Mouse (Mus musculus): ENCODE results near the gene Ccdc183. TPM values are rescaled to one million over a fixed set of nuclear protein-coding genes. Genes with fewer than 3 reads are reported as not detected.
A peak's percentile ranks its signal among the peaks of the same experiment; 100 is the strongest.

Gene Ccdc183
- polyA plus RNA-seq, 1 experiment from 2014 or later, result 0.27 TPM

- H3K27me3 ChIP-seq, result no peaks in the 10 kb centered on the region
- H3K4me2 ChIP-seq, result no peak overlapping the region
- H3K36me3 ChIP-seq, result peaks cover 77% of the 10 kb centered on the region
- H3K4me3 ChIP-seq, result no peak overlapping the region
- WGBS, result 92% methylated on average over 2 of the region's 2 CpGs
- no peak for ATAC-seq (ENCODE audit: low FRiP score, low read depth)
- H3K4me1 ChIP-seq (replicated peaks), result no peaks in the 10 kb centered on the region
- H3K27ac ChIP-seq (replicated peaks), result no peak overlapping the region
- no peak overlapping the region for H3K9ac ChIP-seq
- no peaks in the 10 kb centered on the region for H3K9me3 ChIP-seq
These were observed 17.4 kb downstream of the Ccdc183 start for GRCm38 (mm10) chr2:25600037-25600436.

GRCm38 (mm10) chr2:25598749-25599148 is 18.7 kb downstream of the Ccdc183 start:
- H3K4me1 ChIP-seq (replicated peaks), result no peaks in the 10 kb centered on the region
- ATAC-seq (ENCODE audit: low FRiP score, low read depth), result no peak
- H3K4me3 ChIP-seq, result no peak overlapping the region
- H3K4me2 ChIP-seq, result no peak overlapping the region
- no peak overlapping the region for H3K9ac ChIP-seq
- 97% methylated on average over 1 of the region's 1 CpGs for WGBS
- H3K27ac ChIP-seq (replicated peaks), result no peak overlapping the region
- no peaks in the 10 kb centered on the region for H3K27me3 ChIP-seq
- no peaks in the 10 kb centered on the region for H3K9me3 ChIP-seq
- peaks cover 84% of the 10 kb centered on the region for H3K36me3 ChIP-seq

- H3K27ac ChIP-seq (replicated peaks), result no peak overlapping the region
- H3K36me3 ChIP-seq, result peaks cover 94% of the 10 kb centered on the region
- no peaks in the 10 kb centered on the region for H3K9me3 ChIP-seq
- no peaks in the 10 kb centered on the region for H3K4me1 ChIP-seq (replicated peaks)
- 93% methylated on average over 5 of the region's 5 CpGs for WGBS
- H3K9ac ChIP-seq, result no peak overlapping the region
- H3K4me2 ChIP-seq, result no peak overlapping the region
- H3K27me3 ChIP-seq, result no peaks in the 10 kb centered on the region
- no peak overlapping the region for H3K4me3 ChIP-seq
- ATAC-seq (ENCODE audit: low FRiP score, low read depth), result no peak
These were observed 20.5 kb downstream of the Ccdc183 start for GRCm38 (mm10) chr2:25596765-25597510.

DNA sequence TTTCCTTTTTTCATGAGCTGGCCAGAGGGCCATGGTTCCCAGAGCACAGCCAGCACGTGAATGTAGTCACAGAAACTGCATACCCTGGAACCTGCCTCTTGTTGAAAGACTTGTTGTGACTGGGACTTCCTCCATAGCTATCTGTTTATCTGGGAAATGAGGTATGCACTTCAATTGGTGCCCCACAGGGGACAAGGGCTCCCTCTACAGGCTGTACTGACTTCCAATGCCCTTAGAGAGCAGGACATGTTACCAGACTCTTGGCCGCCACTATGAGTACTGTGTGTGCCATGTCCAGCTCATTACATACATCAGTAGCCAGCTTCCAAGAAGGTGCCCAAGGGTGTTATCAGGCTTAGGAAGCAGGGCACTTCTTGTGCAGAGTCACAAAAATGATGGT is 25.6 kb downstream of the Ccdc183 start:
- Histone ChIP-seq H3K4me3 (no peak overlapping the region), H3K4me2 (no peak overlapping the region), H3K4me1 (replicated peaks) (no peaks in the 10 kb centered on the region), H3K27me3 (no peaks in the 10 kb centered on the region), H3K9me3 (no peaks in the 10 kb centered on the region), H3K36me3 (peaks cover 65% of the 10 kb centered on the region), H3K27ac (replicated peaks) (no peak overlapping the region), H3K9ac (no peak overlapping the region)
- 74% methylated on average over 2 of the region's 2 CpGs for WGBS
- no peak for ATAC-seq (ENCODE audit: low FRiP score, low read depth)

DNA sequence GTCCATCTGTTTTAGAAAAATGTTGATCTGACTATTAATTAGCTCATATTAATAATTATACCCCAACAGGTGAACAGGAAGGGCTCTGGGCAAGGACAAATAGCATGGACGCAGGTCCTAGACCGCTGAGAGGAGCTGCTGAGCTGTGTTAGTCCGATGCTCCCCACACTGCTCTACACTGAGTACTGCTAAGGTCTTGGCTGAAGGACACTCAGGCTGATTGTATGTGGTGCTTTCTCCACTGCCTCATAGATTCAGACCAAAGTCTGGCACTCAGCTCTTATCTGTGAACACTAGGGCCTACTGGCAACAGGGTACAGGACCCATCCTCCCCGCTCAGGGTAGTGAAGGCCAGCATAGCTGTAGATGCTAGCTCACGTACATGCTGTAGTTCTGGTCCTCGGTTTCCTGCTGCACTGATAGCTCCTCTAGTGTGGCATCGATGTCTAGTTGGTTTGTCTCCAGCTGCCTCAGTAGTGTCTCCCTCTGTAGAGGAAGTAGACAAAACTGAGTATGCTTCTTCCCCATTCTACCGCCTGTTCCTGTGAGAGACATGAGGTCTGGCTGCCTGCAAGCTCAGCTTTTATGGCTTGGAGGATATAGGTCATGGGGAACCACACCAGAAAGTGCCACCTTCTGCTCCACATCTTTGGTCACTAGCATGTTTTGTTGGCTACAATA is 29.1 kb downstream of the Ccdc183 start:
- ATAC-seq (ENCODE audit: low FRiP score, low read depth), result no peak
- H3K27me3 ChIP-seq, result no peaks in the 10 kb centered on the region
- H3K9me3 ChIP-seq, result no peaks in the 10 kb centered on the region
- H3K27ac ChIP-seq (replicated peaks), result no peak overlapping the region
- H3K4me2 ChIP-seq, result no peak overlapping the region
- H3K4me3 ChIP-seq, result no peak overlapping the region
- WGBS, result 91% methylated on average over 8 of the region's 8 CpGs
- peaks cover 59% of the 10 kb centered on the region for H3K36me3 ChIP-seq
- H3K4me1 ChIP-seq (replicated peaks), result peaks cover 4% of the 10 kb centered on the region
- no peak overlapping the region for H3K9ac ChIP-seq

DNA sequence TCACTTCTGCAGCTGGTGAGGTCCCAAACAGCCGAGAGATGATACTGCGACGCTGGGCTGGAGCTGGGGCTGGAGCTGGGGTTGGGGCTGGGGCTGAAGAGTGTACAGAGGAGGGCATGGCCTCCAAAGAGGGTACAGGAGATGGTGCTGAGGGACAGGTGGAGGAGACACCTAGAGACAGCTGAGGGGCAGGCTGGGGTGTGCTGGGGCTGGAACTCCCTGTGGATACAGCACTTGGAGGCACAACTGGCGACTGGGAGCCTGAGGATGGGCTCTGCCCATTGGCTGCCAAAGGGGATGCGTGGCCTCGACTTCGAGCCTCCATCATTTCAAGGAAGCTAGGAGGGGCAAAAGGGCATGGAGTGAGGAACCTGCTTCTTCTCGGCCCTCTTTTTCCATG is 30.2 kb downstream of the Ccdc183 start:
- no peaks in the 10 kb centered on the region for H3K9me3 ChIP-seq
- H3K27ac ChIP-seq (replicated peaks), result no peak overlapping the region
- 89% methylated on average over 8 of the region's 8 CpGs for WGBS
- H3K4me1 ChIP-seq (replicated peaks), result peaks cover 15% of the 10 kb centered on the region
- no peak overlapping the region for H3K9ac ChIP-seq
- no peak for ATAC-seq (ENCODE audit: low FRiP score, low read depth)
- no peaks in the 10 kb centered on the region for H3K27me3 ChIP-seq
- peaks cover 49% of the 10 kb centered on the region for H3K36me3 ChIP-seq
- no peak overlapping the region for H3K4me3 ChIP-seq
- H3K4me2 ChIP-seq, result no peak overlapping the region

DNA sequence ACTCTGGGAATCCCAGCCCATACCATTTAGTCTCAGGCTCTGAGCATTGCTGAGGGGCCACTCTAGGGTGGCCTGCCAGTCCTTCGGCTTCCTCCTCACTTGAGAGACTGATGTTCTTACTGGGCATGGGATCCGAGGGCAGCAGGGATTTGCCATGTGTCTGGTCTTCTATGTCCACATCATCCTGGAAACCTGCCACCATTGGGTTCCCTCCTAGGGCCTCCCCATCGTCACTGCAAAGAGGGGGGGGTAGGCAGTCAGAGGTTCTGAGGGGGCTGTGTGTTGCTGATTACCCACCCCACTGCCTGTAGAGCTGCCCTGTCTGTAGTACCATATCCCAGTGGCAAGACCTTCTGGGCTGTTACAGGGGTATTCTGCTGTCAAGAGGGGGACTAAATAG is 31.9 kb downstream of the Ccdc183 start:
- H3K4me1 ChIP-seq (replicated peaks), result peaks cover 31% of the 10 kb centered on the region
- no peak overlapping the region for H3K9ac ChIP-seq
- H3K27ac ChIP-seq (replicated peaks), result no peak overlapping the region
- H3K4me2 ChIP-seq, result no peak overlapping the region
- H3K4me3 ChIP-seq, result no peak overlapping the region
- WGBS, result 88% methylated on average over 3 of the region's 3 CpGs
- no peak for ATAC-seq (ENCODE audit: low FRiP score, low read depth)
- peaks cover 33% of the 10 kb centered on the region for H3K36me3 ChIP-seq
- peaks cover 4% of the 10 kb centered on the region for H3K27me3 ChIP-seq
- H3K9me3 ChIP-seq, result no peaks in the 10 kb centered on the region

GRCm38 (mm10) chr2:25584856-25585255 is 32.6 kb downstream of the Ccdc183 start:
- no peak overlapping the region for H3K4me3 ChIP-seq
- H3K27me3 ChIP-seq, result peaks cover 12% of the 10 kb centered on the region
- WGBS, result 79% methylated on average over 4 of the region's 4 CpGs
- no peak overlapping the region for H3K4me2 ChIP-seq
- no peak overlapping the region for H3K27ac ChIP-seq (replicated peaks)
- ATAC-seq (ENCODE audit: low FRiP score, low read depth), result no peak
- no peaks in the 10 kb centered on the region for H3K9me3 ChIP-seq
- H3K36me3 ChIP-seq, result peaks cover 27% of the 10 kb centered on the region
- no peak overlapping the region for H3K9ac ChIP-seq
- peaks cover 38% of the 10 kb centered on the region for H3K4me1 ChIP-seq (replicated peaks)

GRCm38 (mm10) chr2:25584152-25584551 is 33.3 kb downstream of the Ccdc183 start:
- Histone ChIP-seq H3K9ac (no peak overlapping the region), H3K4me2 (no peak overlapping the region), H3K36me3 (peaks cover 25% of the 10 kb centered on the region), H3K27ac (replicated peaks) (no peak overlapping the region), H3K4me3 (no peak overlapping the region), H3K27me3 (peaks cover 19% of the 10 kb centered on the region), H3K4me1 (replicated peaks) (peaks cover 45% of the 10 kb centered on the region), H3K9me3 (no peaks in the 10 kb centered on the region)
- 96% methylated on average over 3 of the region's 3 CpGs for WGBS
- ATAC-seq (ENCODE audit: low FRiP score, low read depth), result no peak

DNA sequence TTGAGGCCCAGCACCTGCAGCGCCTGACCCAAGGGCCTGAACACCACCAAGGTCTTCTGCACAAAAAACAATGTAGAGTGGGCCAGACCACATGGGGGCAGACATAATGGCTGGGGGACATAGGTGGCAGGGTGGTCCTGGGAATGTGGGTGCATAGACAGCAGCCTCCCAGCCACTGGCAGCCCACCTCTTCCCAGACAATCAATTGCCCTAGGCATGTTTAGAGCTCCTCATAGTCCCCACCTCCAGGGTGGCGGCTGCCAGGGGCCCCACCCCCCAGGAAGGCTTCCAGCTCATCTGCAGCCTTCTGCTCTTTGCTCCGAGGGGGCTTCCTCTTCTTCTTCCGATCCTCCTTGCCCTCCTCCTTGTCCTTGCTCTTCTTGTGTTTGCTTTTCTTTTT is 33.9 kb downstream of the Ccdc183 start:
- peak overlapping the region; percentile 34; the same call in 1 of the 2 replicates for H3K27ac ChIP-seq (replicated peaks)
- H3K4me3 ChIP-seq, result no peak overlapping the region
- no peaks in the 10 kb centered on the region for H3K9me3 ChIP-seq
- peaks cover 51% of the 10 kb centered on the region for H3K4me1 ChIP-seq (replicated peaks)
- no peak overlapping the region for H3K9ac ChIP-seq
- 68% methylated on average over 4 of the region's 4 CpGs for WGBS
- H3K27me3 ChIP-seq, result peaks cover 24% of the 10 kb centered on the region
- ATAC-seq (ENCODE audit: low FRiP score, low read depth), result no peak
- no peak overlapping the region for H3K4me2 ChIP-seq
- peaks cover 25% of the 10 kb centered on the region for H3K36me3 ChIP-seq

- Histone ChIP-seq H3K9ac (no peak overlapping the region), H3K27me3 (peaks cover 29% of the 10 kb centered on the region), H3K4me3 (no peak overlapping the region), H3K4me1 (replicated peaks) (peaks cover 56% of the 10 kb centered on the region), H3K9me3 (no peaks in the 10 kb centered on the region), H3K27ac (replicated peaks) (peak overlapping the region; percentile 34), H3K4me2 (no peak overlapping the region), H3K36me3 (peaks cover 25% of the 10 kb centered on the region)
- WGBS, result 67% methylated on average over 6 of the region's 6 CpGs
- no peak for ATAC-seq (ENCODE audit: low FRiP score, low read depth)
These were observed 34.4 kb downstream of the Ccdc183 start for GRCm38 (mm10) chr2:25583120-25583481.

DNA sequence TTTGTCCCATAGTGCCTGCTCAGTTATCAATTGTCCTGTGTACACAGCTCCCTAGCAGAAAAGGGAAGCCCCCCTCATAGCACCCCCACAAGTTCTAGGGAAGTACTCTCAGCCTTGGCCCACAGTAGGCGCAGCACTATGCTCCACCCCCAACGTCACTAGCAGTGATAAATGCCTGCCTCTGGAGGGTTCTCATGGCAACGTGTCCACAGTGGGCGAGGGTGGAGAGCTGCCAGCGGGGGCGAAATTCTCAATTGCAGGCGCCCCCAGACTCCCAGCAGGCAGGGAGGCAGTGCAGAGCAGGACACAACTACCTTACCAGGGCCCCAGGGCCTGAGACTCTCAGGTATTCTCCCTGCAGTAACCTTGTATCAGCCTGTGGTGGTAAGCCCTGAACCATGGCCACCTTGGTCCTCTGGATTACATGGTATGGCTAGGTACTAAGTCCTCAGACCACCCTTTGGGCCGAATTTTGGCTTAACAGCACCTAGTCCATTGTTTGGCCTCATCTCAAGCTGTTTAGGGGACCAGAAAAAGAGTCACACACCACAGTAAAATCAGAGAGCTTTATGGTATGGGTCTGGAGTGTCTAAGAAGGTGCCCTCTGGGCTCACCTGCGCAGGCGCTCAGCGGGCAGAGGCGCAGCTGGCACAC is 34.9 kb downstream of the Ccdc183 start:
- peak; percentile 55 for ATAC-seq (ENCODE audit: low FRiP score, low read depth)
- no peak overlapping the region for H3K9ac ChIP-seq

More for the DNA sequence above, 34.9 kb downstream of the Ccdc183 start:
- Histone ChIP-seq H3K36me3 (peaks cover 25% of the 10 kb centered on the region), H3K4me3 (no peak overlapping the region), H3K27ac (replicated peaks) (peak overlapping the region; percentile 34), H3K9me3 (no peaks in the 10 kb centered on the region), H3K4me2 (no peak overlapping the region), H3K4me1 (replicated peaks) (peaks cover 61% of the 10 kb centered on the region), H3K27me3 (peaks cover 34% of the 10 kb centered on the region)
- 35% methylated on average over 12 of the region's 12 CpGs for WGBS

Measured in hindbrain, embryonic 15.5 days (tissue).